Mouse (Mus musculus) forebrain, embryonic 15.5 days (tissue): Measurements from ENCODE around the gene Gm9964. TPM values are rescaled to one million over a fixed set of nuclear protein-coding genes. Genes with fewer than 3 reads are reported as not detected.
"Not testable (repeated sequence)": the region's sequence is repeated elsewhere in the genome, so short reads cannot be mapped to it uniquely, and the experiment has no call there.

Experiments used
- ATAC-seq: fragments of 200-750 bp; cut with Nextera tagmentation; replicated peaks from 2 replicates; pipeline ENCODE4 v1.8.0; 2017; ENCODE audit warnings: mild to moderate bottlenecking, moderate TSS enrichment, moderate library complexity
- H3K27ac ChIP-seq: fragments of 300-500 bp; sonication (generic); replicated peaks from 2 replicates; pipeline ENCODE4 v1.5.1; 2015; ENCODE audit warnings: mild to moderate bottlenecking, inconsistent platforms
- H3K27me3 ChIP-seq: fragments of 300-500 bp; sonication (generic); 2 replicates; pipeline ENCODE4 v1.6.1; 2015; ENCODE audit warnings: inconsistent platforms
- H3K36me3 ChIP-seq: fragments of 300-500 bp; sonication (generic); 2 replicates; pipeline ENCODE4 v1.6.1; 2015; ENCODE audit warnings: mild to moderate bottlenecking, inconsistent platforms
- H3K4me1 ChIP-seq: fragments of 300-500 bp; sonication (generic); 2 replicates; pipeline ENCODE4 v1.6.1; 2015; ENCODE audit warnings: inconsistent platforms
- H3K4me2 ChIP-seq: fragments of 300-500 bp; sonication (generic); replicated peaks from 2 replicates; pipeline ENCODE4 v1.6.1; 2015; ENCODE audit warnings: mild to moderate bottlenecking, inconsistent platforms
- H3K4me3 ChIP-seq: fragments of 300-500 bp; sonication (generic); 2 replicates; pipeline ENCODE4 v1.5.1; 2015; ENCODE audit warnings: mild to moderate bottlenecking, inconsistent platforms
- H3K9ac ChIP-seq: fragments of 300-500 bp; sonication (generic); replicated peaks from 2 replicates; pipeline ENCODE4 v1.6.1; 2015; ENCODE audit warnings: mild to moderate bottlenecking, inconsistent platforms
- H3K9me3 ChIP-seq: fragments of 300-500 bp; sonication (generic); 2 replicates; pipeline ENCODE4 v1.6.1; 2016; ENCODE audit warnings: inconsistent platforms
- WGBS: fragments of 180-500 bp; shearing (Covaris S2); methylation state at CpG from one replicate; pipeline ENCODE4 v1.1.7; 2015; ENCODE audit warnings: mixed read lengths; 5-methylcytosine and 5-hydroxymethylcytosine counted together
- polyA plus RNA-seq: library from polyadenylated mRNA; unstranded; fragments of >200 nt; fragmentation: Nextera tagmentation; extraction: Ambion mirVana; gene quantifications from 2 replicates; pipeline ENCODE4 v1.2.1, GENCODE M21; 2015

Gm9964 gene
- polyA plus RNA-seq, 1 experiment from 2014 or later = not detected

GRCm38 (mm10) chr11:79273039-79273438 lies 23.7 kb downstream of the Gm9964 start:
- Histone ChIP-seq H3K4me1 (no peaks in the 10 kb centered on the region), H3K4me3 (no peak overlapping the region), H3K9me3 (no peaks in the 10 kb centered on the region), H3K9ac (no peak overlapping the region), H3K27me3 (no peaks in the 10 kb centered on the region), H3K36me3 (no peaks in the 10 kb centered on the region), H3K4me2 (no peak overlapping the region), H3K27ac (no peak overlapping the region)
- WGBS = 73% methylated on average over 4 of the region's 4 CpGs
- ATAC-seq = no peak

- 17% methylated on average over 1 of the region's 1 CpGs for WGBS
- no peak for ATAC-seq
- H3K4me1 ChIP-seq = no peaks in the 10 kb centered on the region
Observed at GRCm38 (mm10) chr11:79267171-79267570, 29.5 kb downstream of the Gm9964 start.

DNA sequence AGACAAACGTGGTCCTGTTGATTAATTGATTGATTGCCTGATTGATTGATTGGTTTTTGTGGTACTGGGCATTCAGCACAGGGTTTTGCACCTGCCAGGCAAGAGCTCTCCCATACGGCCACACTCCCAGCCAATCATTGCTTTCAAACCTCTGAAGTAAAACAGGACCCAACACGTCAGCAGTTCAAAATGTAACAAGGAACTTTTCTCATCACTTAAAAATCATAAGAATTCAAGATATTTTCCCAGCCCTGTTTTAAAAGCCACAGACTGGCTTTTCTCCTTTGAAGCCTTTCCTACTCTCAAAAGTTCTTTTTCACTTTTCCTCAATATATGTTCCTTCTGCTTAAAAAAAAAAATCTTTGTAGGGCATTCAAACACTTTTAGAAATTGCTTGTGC lies 32.3 kb downstream of the Gm9964 start:
- no peak overlapping the region for H3K4me3 ChIP-seq
- no peak for ATAC-seq

More at GRCm38 (mm10) chr11:79267171-79267570, 29.5 kb downstream of the Gm9964 start:
- Histone ChIP-seq H3K4me3 (no peak overlapping the region), H3K4me2 (no peak overlapping the region), H3K27me3 (no peaks in the 10 kb centered on the region), H3K9ac (no peak overlapping the region), H3K36me3 (no peaks in the 10 kb centered on the region), H3K27ac (no peak overlapping the region), H3K9me3 (no peaks in the 10 kb centered on the region)

GRCm38 (mm10) chr11:79260126-79260525 lies 36.6 kb downstream of the Gm9964 start:
- 85% methylated on average over 4 of the region's 4 CpGs for WGBS
- not testable (repeated sequence) for H3K9me3 ChIP-seq, H3K4me2 ChIP-seq, H3K9ac ChIP-seq, ATAC-seq, H3K36me3 ChIP-seq, H3K4me1 ChIP-seq, H3K27me3 ChIP-seq, H3K27ac ChIP-seq, H3K4me3 ChIP-seq

More for the DNA sequence above, 32.3 kb downstream of the Gm9964 start:
- WGBS = 64% methylated on average over 3 of the region's 3 CpGs
- no peaks in the 10 kb centered on the region for H3K9me3 ChIP-seq
- H3K27ac ChIP-seq = no peak overlapping the region
- no peaks in the 10 kb centered on the region for H3K27me3 ChIP-seq
- no peak overlapping the region for H3K4me2 ChIP-seq
- H3K4me1 ChIP-seq = no peaks in the 10 kb centered on the region
- no peaks in the 10 kb centered on the region for H3K36me3 ChIP-seq
- H3K9ac ChIP-seq = no peak overlapping the region

DNA sequence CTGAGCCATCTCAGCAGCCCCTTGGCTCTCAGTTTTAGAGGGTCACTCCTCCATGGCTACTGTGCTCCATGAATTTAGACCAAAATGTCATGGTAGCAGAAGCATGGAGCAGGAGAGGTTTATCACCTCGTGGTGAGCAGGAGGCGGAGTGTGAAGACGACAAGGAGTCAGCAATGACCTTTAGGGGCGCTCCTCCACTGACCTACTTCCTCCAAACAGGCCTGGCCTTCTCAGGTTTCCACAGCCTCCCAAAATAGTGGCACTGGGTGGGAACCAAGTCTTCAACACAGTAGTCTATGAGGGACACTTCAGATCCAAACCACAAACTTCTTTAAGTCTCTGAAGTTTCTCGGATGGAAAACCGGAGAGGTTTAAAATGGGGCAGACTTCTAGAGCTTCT lies 38.0 kb downstream of the Gm9964 start:
- peaks cover 5% of the 10 kb centered on the region for H3K4me1 ChIP-seq
- no peak overlapping the region for H3K4me3 ChIP-seq
- 86% methylated on average over 6 of the region's 6 CpGs for WGBS
- no peak for ATAC-seq
- no peak overlapping the region for H3K27ac ChIP-seq
- H3K36me3 ChIP-seq = no peaks in the 10 kb centered on the region
- no peaks in the 10 kb centered on the region for H3K27me3 ChIP-seq
- H3K9me3 ChIP-seq = no peaks in the 10 kb centered on the region
- no peak overlapping the region for H3K9ac ChIP-seq
- H3K4me2 ChIP-seq = no peak overlapping the region

GRCm38 (mm10) chr11:79254391-79255098 lies 42.2 kb downstream of the Gm9964 start, which contains the start of gene Wsb1:
Gene Wsb1 (minus strand): TSS chr11:79254671.
- Histone ChIP-seq H3K9ac (peak within 1 kb of the TSS; percentile 97), H3K27ac (peak within 1 kb of the TSS; percentile 98), H3K4me1 (peaks cover 36% of the 10 kb centered on the region), H3K27me3 (no peaks in the 10 kb centered on the region), H3K36me3 (peaks cover 12% of the 10 kb centered on the region), H3K9me3 (no peaks in the 10 kb centered on the region), H3K4me3 (peak within 1 kb of the TSS; percentile 93), H3K4me2 (peak within 1 kb of the TSS; percentile 84)
- peak; percentile 95 for ATAC-seq
- 2% methylated on average over 50 of the region's 50 CpGs for WGBS

GRCm38 (mm10) chr11:79253542-79254390 lies 42.9 kb downstream of the Gm9964 start:
- 2% methylated on average over 49 of the region's 49 CpGs for WGBS
- H3K9me3 ChIP-seq = no peaks in the 10 kb centered on the region
- H3K27me3 ChIP-seq = no peaks in the 10 kb centered on the region
- peak overlapping the region; percentile 93 for H3K4me3 ChIP-seq
- peak overlapping the region; percentile 84 for H3K4me2 ChIP-seq
- peaks cover 36% of the 10 kb centered on the region for H3K4me1 ChIP-seq
- H3K36me3 ChIP-seq = peaks cover 18% of the 10 kb centered on the region
- ATAC-seq = peak; percentile 44
- peak overlapping the region; percentile 98 for H3K27ac ChIP-seq
- H3K9ac ChIP-seq = peak overlapping the region; percentile 97

DNA sequence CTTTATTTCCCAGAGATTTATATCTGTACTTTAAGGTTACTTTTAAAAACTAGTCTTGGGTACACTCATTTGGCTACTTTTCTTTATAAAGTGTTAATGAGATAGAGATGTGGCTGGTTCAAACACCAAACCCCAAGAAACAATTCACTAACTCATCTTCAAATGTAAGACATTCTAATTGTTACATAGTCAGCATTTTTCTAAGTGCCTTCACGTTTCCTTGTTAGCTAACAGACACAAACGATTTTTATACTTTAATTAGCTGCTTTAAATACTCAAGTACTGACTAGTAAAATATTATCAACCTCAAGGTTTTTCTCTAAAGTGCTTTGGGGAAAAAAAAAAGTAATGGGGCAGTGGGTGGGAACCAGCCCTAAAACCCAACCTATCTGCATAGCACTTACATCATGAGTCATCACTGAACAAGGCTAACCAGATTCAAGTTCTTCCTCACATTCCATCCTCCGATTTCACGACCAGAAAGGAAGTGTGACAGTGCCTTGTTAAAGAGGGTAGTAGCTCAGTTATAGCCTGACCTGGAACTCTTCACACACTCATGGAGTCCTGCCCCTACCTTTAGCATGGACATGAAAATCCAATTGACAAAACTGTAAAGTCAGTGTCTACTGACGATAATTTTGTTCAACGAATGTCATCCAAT lies 43.7 kb downstream of the Gm9964 start:
- Histone ChIP-seq H3K4me1 (peaks cover 36% of the 10 kb centered on the region), H3K36me3 (peaks cover 22% of the 10 kb centered on the region), H3K4me3 (peak overlapping the region; percentile 93), H3K9ac (peak overlapping the region; percentile 97), H3K27ac (peak overlapping the region; percentile 4; the same call in 1 of the 2 replicates), H3K9me3 (no peaks in the 10 kb centered on the region), H3K4me2 (peak overlapping the region; percentile 84), H3K27me3 (no peaks in the 10 kb centered on the region)
- ATAC-seq = no peak
- WGBS = 7% methylated on average over 6 of the region's 6 CpGs

Other genes with a start within 250 kb of the Gm9964 start
- 4.9 and 5.3 TPM in 2 replicates for gene Ksr1, start 150.5 kb downstream of the Gm9964 start, polyA plus RNA-seq
- gene Wsb1, start 42.2 kb downstream of the Gm9964 start, polyA plus RNA-seq = 438 and 470 TPM in 2 replicates
- 5.9 and 6.4 TPM in 2 replicates for gene Nf1, start 42.8 kb upstream of the Gm9964 start, polyA plus RNA-seq
- 2.3 and 3.0 TPM in 2 replicates for gene Omg, start 207.2 kb upstream of the Gm9964 start, polyA plus RNA-seq
- gene Evi2b, start 226.9 kb upstream of the Gm9964 start, polyA plus RNA-seq = not detected in 2 replicates
- gene Evi2, start 233.7 kb upstream of the Gm9964 start, polyA plus RNA-seq = 0.45 and 0.59 TPM in 2 replicates
- 2.2 and 3.9 TPM in 2 replicates for gene Evi2a, start 233.7 kb upstream of the Gm9964 start, polyA plus RNA-seq